Mouse (Mus musculus): ENCODE data around the gene Actr8.

GRCm38 (mm10) chr14:29987276-29987675 lies 9.1 kb downstream of the Actr8 start:
- TF ChIP-seq CTCF (IDR thresholded peaks at IDR 0.05; ENCODE audit: low read depth) (no peak), EP300 (IDR thresholded peaks at IDR 0.05; ENCODE audit: low read depth) (no peak)

Measured in liver, embryonic 14.5 days (tissue).